Mouse (Mus musculus): ENCODE measurements around the gene Btbd35f17.
"Not testable (repeated sequence)": the region's sequence is repeated elsewhere in the genome, so short reads cannot be mapped to it uniquely, and the experiment has no call there.

The Btbd35f17 gene

DNA sequence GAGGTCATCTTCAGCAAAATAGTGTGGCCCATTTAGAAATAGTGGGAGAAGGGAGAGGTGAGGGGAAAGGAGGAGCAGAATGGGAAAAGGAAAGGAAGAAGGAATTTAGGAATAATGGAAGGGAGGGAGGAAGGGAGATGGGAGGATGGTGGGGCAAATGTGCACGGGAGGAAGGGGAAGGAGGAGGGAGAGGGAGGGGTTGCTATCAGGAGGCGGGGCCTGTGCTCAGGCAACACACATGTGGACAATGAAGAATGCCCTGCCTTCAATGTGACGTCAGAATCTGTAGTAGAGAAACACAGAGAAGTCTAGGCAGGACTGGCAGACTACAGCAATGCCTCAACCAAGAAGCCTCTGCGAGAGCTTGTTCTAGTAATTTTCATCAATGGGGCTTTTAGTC is at the start of gene Btbd35f17:
Gene Btbd35f17 (plus strand): TSS at position 301 of the 400 bp plus-strand sequence.
- not testable (repeated sequence) for DNase-seq (ENCODE audit: low spot score in 2 of 2)
